Mouse (Mus musculus): ENCODE results near the gene Rbm44.
A peak's percentile ranks its signal among the peaks of the same experiment; 100 is the strongest.

The Rbm44 gene

GRCm38 (mm10) chr1:91207334-91208074 lies 62.6 kb downstream of the Rbm44 start:
- peak in 1 of 2 experiments; percentile 54 for DNase-seq (ENCODE audit: inconsistent age in 2 of 2, low spot score in 1 of 2)

- DNase-seq (ENCODE audit: inconsistent age in 2 of 2, low spot score in 1 of 2) = no peak
These were observed 64.5 kb downstream of the Rbm44 start for GRCm38 (mm10) chr1:91209343-91209742.

GRCm38 (mm10) chr1:91209785-91210184 lies 64.9 kb downstream of the Rbm44 start:
- DNase-seq (ENCODE audit: inconsistent age in 2 of 2, low spot score in 1 of 2) = peak; percentile 28 to 79

- peak; percentile 42 to 80 for DNase-seq (ENCODE audit: inconsistent age in 2 of 2, low spot score in 1 of 2)
These were observed 66.2 kb downstream of the Rbm44 start for GRCm38 (mm10) chr1:91211099-91211498.

GRCm38 (mm10) chr1:91211591-91212008 lies 66.7 kb downstream of the Rbm44 start:
- DNase-seq (ENCODE audit: inconsistent age in 2 of 2, low spot score in 1 of 2) = no peak

- no peak for DNase-seq (ENCODE audit: inconsistent age in 2 of 2, low spot score in 1 of 2)
These were observed 70.4 kb downstream of the Rbm44 start for GRCm38 (mm10) chr1:91215264-91215663.

GRCm38 (mm10) chr1:91215981-91216380 lies 71.1 kb downstream of the Rbm44 start:
- no peak for DNase-seq (ENCODE audit: inconsistent age in 2 of 2, low spot score in 1 of 2)

GRCm38 (mm10) chr1:91216504-91217267 lies 71.8 kb downstream of the Rbm44 start:
- DNase-seq (ENCODE audit: inconsistent age in 2 of 2, low spot score in 1 of 2) = no peak

- peak; percentile 58 to 79 for DNase-seq (ENCODE audit: inconsistent age in 2 of 2, low spot score in 1 of 2)
These were observed 74.9 kb downstream of the Rbm44 start for GRCm38 (mm10) chr1:91219641-91220321.

- DNase-seq (ENCODE audit: inconsistent age in 2 of 2, low spot score in 1 of 2) = peak in 1 of 2 experiments; percentile 40
These were observed 75.4 kb downstream of the Rbm44 start for GRCm38 (mm10) chr1:91220322-91220672.

Measured in adrenal gland, adult (tissue).